Mouse (Mus musculus) layer of hippocampus, adult 2 months (tissue): Measurements from ENCODE around the gene Vti1b. TPM values are rescaled to one million over a fixed set of nuclear protein-coding genes. Genes with fewer than 3 reads are reported as not detected.
A peak's percentile ranks its signal among the peaks of the same experiment; 100 is the strongest.

Experiments used
- DNase-seq, 2 experiments: peaks; one replicate each; pipeline ENCODE4 v3.0.0; 2022; ENCODE audit warnings: low spot score in 2 of 2
- H3K27ac ChIP-seq: fragments of 200-600 bp; 2 replicates; pipeline ENCODE4 v1.8.1; 2022
- H3K4me3 ChIP-seq: fragments of 200-600 bp; 2 replicates; pipeline ENCODE4 v1.8.1; 2022; ENCODE audit warnings: mild to moderate bottlenecking
- CTCF ChIP-seq: fragments of 200-600 bp; conservative IDR thresholded peaks from 2 replicates; pipeline ENCODE4 v1.8.1; 2022; ENCODE audit warnings: antibody characterized with exemption, mild to moderate bottlenecking, moderate library complexity
- total RNA-seq, 2 experiments: library from RNA; stranded (reverse); gene quantifications; 2 replicates each; pipeline ENCODE4 v1.2.3; 2021

Gene Vti1b
- total RNA-seq, 2 experiments from 2014 or later = 162 to 167 TPM

DNA sequence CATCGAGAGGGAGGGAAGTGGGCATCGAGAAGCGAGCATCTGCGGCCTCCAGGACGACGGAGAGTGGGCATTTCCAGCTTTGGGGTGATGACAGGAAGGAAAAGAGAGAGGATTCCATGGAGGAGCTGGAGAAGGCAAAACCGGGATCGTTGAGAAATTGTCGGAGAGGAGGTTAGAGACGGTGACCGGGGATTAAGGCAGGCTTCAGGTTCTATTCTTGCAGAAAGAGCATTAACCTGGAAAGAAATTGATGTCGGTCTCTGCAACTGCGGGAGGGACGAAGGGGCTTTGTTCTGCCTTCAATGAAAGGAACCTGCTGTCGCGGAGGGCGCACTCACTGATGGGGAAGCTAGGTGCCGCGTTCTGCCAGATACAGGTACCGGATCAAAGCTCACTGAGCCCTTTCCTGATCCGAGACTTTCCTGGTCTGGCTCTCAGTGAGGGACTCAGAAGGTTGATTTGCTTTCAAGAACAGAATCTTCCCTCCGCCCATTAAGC is 41.2 kb downstream of the Vti1b start:
- DNase-seq = no peak
- peak overlapping the region; percentile 51 for H3K4me3 ChIP-seq
- no peak overlapping the region for H3K27ac ChIP-seq
- TF ChIP-seq CTCF = no peak

DNA sequence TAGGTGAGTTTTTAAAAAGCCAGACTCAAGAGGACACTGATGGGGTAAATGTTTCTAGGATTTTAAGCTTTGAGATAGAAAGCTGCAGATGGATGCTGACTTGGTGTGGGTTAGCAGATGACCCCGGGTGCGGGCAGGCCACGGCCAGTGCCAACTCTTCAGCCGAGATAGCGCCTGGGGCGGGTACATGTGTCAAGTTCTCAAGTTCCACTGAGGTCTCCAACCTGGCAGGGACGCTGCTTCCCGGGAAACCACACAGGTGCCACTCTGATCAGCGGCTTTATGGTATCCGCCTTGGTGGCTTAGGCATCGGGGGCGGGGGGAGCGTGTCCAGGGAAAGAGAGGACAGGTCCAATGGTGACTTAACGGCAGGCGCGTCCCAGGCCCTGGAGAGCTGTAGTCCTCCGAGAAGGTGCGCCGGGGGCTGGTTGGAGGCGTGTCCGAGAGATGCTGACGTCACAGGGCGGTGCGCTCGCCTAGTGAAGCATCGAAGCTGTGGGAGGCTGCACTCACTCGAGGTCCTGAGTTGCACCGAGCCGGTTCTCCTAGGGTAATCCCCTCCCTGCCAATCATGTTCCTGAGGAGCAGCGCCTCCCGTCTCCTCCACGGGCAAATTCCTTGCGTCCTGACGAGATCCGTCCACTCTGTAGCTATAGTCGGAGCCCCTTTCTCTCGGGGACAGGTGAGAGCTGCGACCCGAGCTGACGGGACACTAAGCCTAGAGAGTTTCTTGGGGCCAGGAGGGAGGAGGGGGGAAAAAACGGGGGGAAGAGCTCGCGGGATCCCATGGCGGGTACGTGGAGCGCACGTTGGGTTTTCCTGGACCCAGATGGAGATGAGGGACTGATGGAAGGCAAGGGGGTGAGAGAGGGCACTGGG is 41.9 kb downstream of the Vti1b start, which contains the start of gene Arg2:
TSS of gene Arg2 (plus strand) at position 479 of the 879 bp plus-strand sequence.
- peak within 1 kb of the TSS; percentile 51 for H3K4me3 ChIP-seq
- TF ChIP-seq CTCF = no peak
- DNase-seq = peak; percentile 55 to 63
- no peak within 1 kb of the TSS for H3K27ac ChIP-seq

DNA sequence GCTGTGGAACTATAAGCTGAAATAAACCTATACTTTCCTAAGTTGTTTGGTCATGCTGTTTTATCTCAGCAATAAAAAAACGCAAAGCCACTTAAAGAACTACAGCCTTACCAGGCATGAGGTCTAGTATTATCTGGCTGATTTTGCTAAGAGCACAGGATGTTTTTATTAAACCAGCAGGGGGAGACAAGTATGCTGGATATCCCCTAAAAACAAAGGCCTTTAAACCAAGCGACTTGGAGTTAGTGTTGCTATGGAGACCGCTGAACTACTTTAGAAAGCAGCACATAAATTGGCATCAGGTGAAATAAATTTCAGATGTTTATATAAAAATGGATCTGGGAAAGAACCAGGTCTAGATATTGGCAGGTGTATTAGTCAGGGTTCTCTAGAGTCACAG is 49.6 kb downstream of the Vti1b start:
- no peak overlapping the region for H3K4me3 ChIP-seq
- peak in 1 of 2 experiments; percentile 15 for DNase-seq
- H3K27ac ChIP-seq = no peak overlapping the region
- peak; percentile 76 for TF ChIP-seq CTCF

DNA sequence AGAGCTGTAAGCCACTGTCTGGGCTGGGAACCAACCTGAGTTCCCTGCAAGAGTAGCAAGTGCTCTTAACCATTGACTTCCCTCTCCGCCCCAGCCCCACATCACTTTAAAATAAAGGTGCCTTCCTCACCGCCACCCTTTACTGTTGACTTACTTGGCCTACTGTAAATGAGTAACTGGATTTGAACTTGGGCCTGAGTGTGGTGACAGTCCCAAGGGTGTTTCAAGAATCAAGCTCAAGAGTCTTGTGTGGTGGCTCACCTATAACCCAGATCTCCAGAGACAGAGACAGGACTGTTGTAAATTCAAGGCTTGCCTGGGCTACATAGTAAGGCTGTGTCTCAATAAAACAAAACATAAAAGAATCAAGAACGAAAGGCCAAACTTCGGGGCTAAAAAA is 53.5 kb downstream of the Vti1b start:
- Histone ChIP-seq H3K27ac (no peak overlapping the region), H3K4me3 (no peak overlapping the region)
- no peak for DNase-seq
- no peak for TF ChIP-seq CTCF

Other genes with a start within 250 kb of the Vti1b start
- 10 to 100 TPM; 27.2 TPM for gene Tmem229b, start 165.0 kb downstream of the Vti1b start, total RNA-seq
- 10 to 100 TPM; 15.3 to 16.1 TPM for gene Plekhh1, start 143.5 kb downstream of the Vti1b start, total RNA-seq
- gene Pigh, start 83.0 kb downstream of the Vti1b start, total RNA-seq = 10 to 100 TPM in 1 of 2 experiments, 1 to 10 TPM in 1; 9.8 to 12.6 TPM
- gene Arg2, start 41.9 kb downstream of the Vti1b start, total RNA-seq = 1 to 10 TPM; 3.6 to 4.0 TPM
- 10 to 100 TPM; 17.0 to 20.5 TPM for gene Rdh11, start 19.6 kb upstream of the Vti1b start, total RNA-seq
- gene Rdh12, start 36.2 kb upstream of the Vti1b start, total RNA-seq = 1 to 10 TPM; 2.3 to 2.4 TPM
- gene Zfyve26, start 123.6 kb upstream of the Vti1b start, total RNA-seq = 10 to 100 TPM; 34.2 to 40.9 TPM
- under 1 TPM in 1 of 2 experiments, not detected in 1; 0.18 TPM for gene Rad51b, start 124.6 kb upstream of the Vti1b start, total RNA-seq